Mouse (Mus musculus) limb, embryonic 10.5 days (tissue): ENCODE measurements around the gene Rhpn2. TPM values are rescaled to one million over a fixed set of nuclear protein-coding genes. Genes with fewer than 3 reads are reported as not detected.

Source experiments
- DNase-seq: peaks from one replicate; pipeline ENCODE4 v3.0.0-alpha.2; 2017; ENCODE audit warnings: low spot score
- H3K27ac ChIP-seq: fragments of 300-500 bp; sonication (generic); 2 replicates; pipeline ENCODE4 v1.5.1; 2016; ENCODE audit warnings: mild to moderate bottlenecking
- H3K27me3 ChIP-seq: fragments of 300-500 bp; sonication (generic); 2 replicates; pipeline ENCODE4 v1.6.1; 2016; ENCODE audit warnings: low read depth, mild to moderate bottlenecking; ENCODE audit not compliant: poor library complexity, severe bottlenecking
- H3K36me3 ChIP-seq: fragments of 300-500 bp; sonication (generic); 2 replicates; pipeline ENCODE4 v1.6.1; 2016; ENCODE audit warnings: mild to moderate bottlenecking, moderate library complexity
- H3K4me1 ChIP-seq: fragments of 300-500 bp; sonication (generic); 2 replicates; pipeline ENCODE4 v1.6.1; 2016
- H3K4me3 ChIP-seq: fragments of 300-500 bp; sonication (generic); 2 replicates; pipeline ENCODE4 v1.5.1; 2016; ENCODE audit warnings: mild to moderate bottlenecking, moderate library complexity
- H3K9me3 ChIP-seq: fragments of 300-500 bp; sonication (generic); replicated peaks from 2 replicates; pipeline ENCODE4 v1.6.1; 2016; ENCODE audit warnings: mild to moderate bottlenecking
- WGBS: fragments of 180-500 bp; shearing (Covaris S2); methylation state at CpG from one replicate; pipeline ENCODE4 v1.1.7; 2016; 5-methylcytosine and 5-hydroxymethylcytosine counted together
- polyA plus RNA-seq: library from polyadenylated mRNA; unstranded; fragments of >200 nt; fragmentation: Nextera tagmentation; extraction: Ambion mirVana; gene quantifications from 2 replicates; pipeline ENCODE4 v1.2.1, GENCODE M21; 2016

Rhpn2 gene
- polyA plus RNA-seq, 1 experiment from 2014 or later, result 3.2 TPM

- no peaks in the 10 kb centered on the region for H3K4me1 ChIP-seq
- 94% methylated on average over 10 of the region's 10 CpGs for WGBS
- H3K36me3 ChIP-seq, result peaks cover 86% of the 10 kb centered on the region
- no peak for DNase-seq
- no peak overlapping the region for H3K4me3 ChIP-seq
- no peaks in the 10 kb centered on the region for H3K27me3 ChIP-seq
- no peak overlapping the region for H3K27ac ChIP-seq
- no peaks in the 10 kb centered on the region for H3K9me3 ChIP-seq
Measured at GRCm38 (mm10) chr7:35423071-35423470, 89.1 kb downstream of the Rhpn2 start.

GRCm38 (mm10) chr7:35428146-35428545, 94.2 kb downstream of the Rhpn2 start:
- WGBS, result 92% methylated on average over 10 of the region's 10 CpGs
- Histone ChIP-seq H3K4me3 (no peak overlapping the region), H3K27ac (no peak overlapping the region), H3K27me3 (no peaks in the 10 kb centered on the region), H3K4me1 (no peaks in the 10 kb centered on the region), H3K9me3 (no peaks in the 10 kb centered on the region), H3K36me3 (peaks cover 85% of the 10 kb centered on the region)
- no peak for DNase-seq

- 76% methylated on average over 9 of the region's 9 CpGs for WGBS
- no peak for DNase-seq
- Histone ChIP-seq H3K9me3 (no peaks in the 10 kb centered on the region), H3K27me3 (no peaks in the 10 kb centered on the region), H3K4me3 (no peak overlapping the region), H3K36me3 (peaks cover 94% of the 10 kb centered on the region), H3K27ac (no peak overlapping the region), H3K4me1 (no peaks in the 10 kb centered on the region)
Measured at GRCm38 (mm10) chr7:35435266-35435665, 101.3 kb downstream of the Rhpn2 start.

Other genes with a start within 250 kb of the Rhpn2 start
- 0.25 and 0.40 TPM in 2 replicates for gene Cebpa, start 214.9 kb upstream of the Rhpn2 start, polyA plus RNA-seq
- gene Slc7a10, start 147.8 kb upstream of the Rhpn2 start, polyA plus RNA-seq, result 0.31 TPM in 1 of 2 replicates, not detected in the other
- gene Lrp3, start 118.7 kb upstream of the Rhpn2 start, polyA plus RNA-seq, result 7.8 and 9.4 TPM in 2 replicates
- 15.9 and 17.8 TPM in 2 replicates for gene Gpatch1, start 15.7 kb upstream of the Rhpn2 start, polyA plus RNA-seq
- 18.2 and 18.7 TPM in 2 replicates for gene Faap24, start 62.7 kb downstream of the Rhpn2 start, polyA plus RNA-seq
- 59.0 and 64.4 TPM in 2 replicates for gene Cep89, start 62.9 kb downstream of the Rhpn2 start, polyA plus RNA-seq
- gene Slc7a9, start 114.6 kb downstream of the Rhpn2 start, polyA plus RNA-seq, result 0.11 and 0.19 TPM in 2 replicates
- gene Tdrd12, start 203.6 kb downstream of the Rhpn2 start, polyA plus RNA-seq, result 0.31 TPM in 1 of 2 replicates, not detected in the other
- gene Nudt19, start 222.1 kb downstream of the Rhpn2 start, polyA plus RNA-seq, result 35.1 and 48.1 TPM in 2 replicates